Mouse (Mus musculus) liver, postnatal 0 days (tissue): ENCODE results near the gene Ric8a. TPM values are rescaled to one million over a fixed set of nuclear protein-coding genes. Genes with fewer than 3 reads are reported as not detected.

Experiments
- ATAC-seq: fragments of 200-750 bp; cut with Nextera tagmentation; 2 replicates; pipeline ENCODE4 v1.8.0; 2017; ENCODE audit warnings: mild to moderate bottlenecking, moderate library complexity
- DNase-seq: peaks from one replicate; pipeline ENCODE4 v3.0.0-alpha.2; 2016
- H3K27ac ChIP-seq: fragments of 300-500 bp; sonication (generic); 2 replicates; pipeline ENCODE4 v1.5.1; 2014; ENCODE audit warnings: antibody characterized with exemption, moderate library complexity, mild to moderate bottlenecking, low read depth
- H3K27me3 ChIP-seq: fragments of 300-500 bp; sonication (generic); 2 replicates; pipeline ENCODE4 v1.6.1; 2014; ENCODE audit warnings: low read length, control low read depth, mixed read lengths; ENCODE audit not compliant: insufficient read depth
- H3K36me3 ChIP-seq: fragments of 300-500 bp; sonication (generic); replicated peaks from 2 replicates; pipeline ENCODE4 v1.6.1; 2014; ENCODE audit warnings: mild to moderate bottlenecking, control low read depth, low read length, moderate library complexity, mixed read lengths; ENCODE audit not compliant: insufficient read depth
- H3K4me1 ChIP-seq: fragments of 300-500 bp; sonication (generic); 2 replicates; pipeline ENCODE4 v1.6.1; 2014; ENCODE audit warnings: antibody characterized with exemption, mild to moderate bottlenecking, control low read depth; ENCODE audit not compliant: insufficient read depth
- H3K4me2 ChIP-seq: fragments of 300-500 bp; sonication (generic); 2 replicates; pipeline ENCODE4 v1.6.1; 2014; ENCODE audit warnings: low read depth, mild to moderate bottlenecking, low read length, moderate library complexity, mixed read lengths
- H3K4me3 ChIP-seq: fragments of 300-500 bp; sonication (generic); 2 replicates; pipeline ENCODE4 v1.5.1; 2014; ENCODE audit warnings: low read depth, low read length
- H3K9ac ChIP-seq: fragments of 300-500 bp; sonication (generic); replicated peaks from 2 replicates; pipeline ENCODE4 v1.6.1; 2014; ENCODE audit warnings: mild to moderate bottlenecking, moderate library complexity
- H3K9me3 ChIP-seq: fragments of 300-500 bp; sonication (generic); 2 replicates; pipeline ENCODE4 v1.6.1; 2016; ENCODE audit warnings: mild to moderate bottlenecking, control low read depth, low read length, mixed read lengths
- CTCF ChIP-seq: sonication (generic); IDR thresholded peaks from 2 replicates; pipeline ENCODE4 v1.5.1; 2016; ENCODE audit warnings: antibody characterized with exemption, low read depth
- EP300 ChIP-seq: IDR thresholded peaks from 2 replicates; pipeline ENCODE4 v1.6.1; 2016; ENCODE audit warnings: antibody characterized with exemption, low read depth, mild to moderate bottlenecking
- WGBS: fragments of 180-500 bp; shearing (Covaris S2); extraction: QIAGEN DNeasy Blood & Tissue Kit; methylation state at CpG from one replicate; pipeline ENCODE4 v1.1.7; 2014; ENCODE audit not compliant: insufficient replicate concordance; 5-methylcytosine and 5-hydroxymethylcytosine counted together
- polyA plus RNA-seq: library from polyadenylated mRNA; unstranded; fragments of >200 nt; fragmentation: Nextera tagmentation; extraction: Ambion mirVana; gene quantifications from 2 replicates; pipeline ENCODE4 v1.2.1, GENCODE M21; 2015

Gene Ric8a
- polyA plus RNA-seq = 15.9 and 17.1 TPM in 2 replicates

DNA sequence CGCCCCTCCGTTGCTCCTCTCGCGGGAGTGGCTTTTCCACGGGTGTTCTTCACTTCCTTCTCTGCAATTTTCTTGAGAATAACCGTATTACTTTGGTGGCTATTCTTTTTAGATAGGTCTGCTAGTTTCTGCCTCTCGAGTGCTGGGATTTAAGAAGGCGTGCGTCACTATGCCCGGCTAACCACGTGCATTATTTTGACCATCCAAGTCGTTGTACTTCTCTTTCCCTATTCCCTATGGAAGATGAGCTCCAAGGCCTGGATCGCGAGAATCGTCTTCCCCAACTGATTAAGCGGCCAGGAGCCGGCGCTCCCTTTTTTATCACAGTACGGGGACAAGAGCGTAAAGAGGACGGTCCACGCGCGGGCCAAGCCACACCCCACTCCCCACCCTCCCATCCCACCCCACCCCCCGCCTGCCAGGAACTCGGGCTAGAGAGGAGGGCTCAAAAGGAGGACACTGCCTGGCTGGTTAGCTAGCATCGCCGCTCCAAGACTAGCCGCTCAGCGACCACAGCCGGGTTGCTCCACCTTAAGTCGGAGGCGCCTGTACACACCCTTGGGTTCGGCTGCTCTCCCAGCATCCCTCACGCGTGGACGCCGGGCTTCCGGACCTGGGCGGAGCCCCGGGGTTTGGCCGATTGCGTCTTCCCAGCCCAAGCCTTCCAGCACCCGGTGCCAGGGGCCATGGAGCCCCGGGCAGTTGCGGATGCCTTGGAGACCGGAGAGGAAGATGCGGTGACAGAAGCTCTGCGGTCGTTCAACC is at the start of gene Ric8a:
Ric8a (plus strand) TSS at position 173 of the 765 bp plus-strand sequence.
- Histone ChIP-seq H3K36me3 (peaks cover 53% of the 10 kb centered on the region), H3K27me3 (no peaks in the 10 kb centered on the region)

GRCm38 (mm10) chr7:140810496-140810895 is 46.3 kb upstream of the Ric8a start:
- TF ChIP-seq CTCF (peak; percentile 32), EP300 (no peak)
- no peaks in the 10 kb centered on the region for H3K4me1 ChIP-seq
- no peak overlapping the region for H3K4me2 ChIP-seq
- 87% methylated on average over 6 of the region's 6 CpGs for WGBS
- H3K27ac ChIP-seq = no peak overlapping the region
- no peak overlapping the region for H3K4me3 ChIP-seq
- DNase-seq = no peak
- H3K9me3 ChIP-seq = no peaks in the 10 kb centered on the region
- no peak for ATAC-seq
- no peaks in the 10 kb centered on the region for H3K27me3 ChIP-seq
- no peak overlapping the region for H3K9ac ChIP-seq
- no peaks in the 10 kb centered on the region for H3K36me3 ChIP-seq

More for the DNA sequence above, at the start of gene Ric8a:
- no peaks in the 10 kb centered on the region for H3K9me3 ChIP-seq
- H3K4me2 ChIP-seq = peak within 1 kb of the TSS; percentile 85
- peak; percentile 92 for DNase-seq
- ATAC-seq = peak; percentile 71
- H3K4me3 ChIP-seq = peak within 1 kb of the TSS; percentile 80
- WGBS = 1% methylated on average over 50 of the region's 50 CpGs
- peak within 1 kb of the TSS; percentile 99 for H3K27ac ChIP-seq
- TF ChIP-seq CTCF (no peak), EP300 (no peak)
- H3K9ac ChIP-seq = peak within 1 kb of the TSS; percentile 90
- peaks cover 34% of the 10 kb centered on the region for H3K4me1 ChIP-seq

DNA sequence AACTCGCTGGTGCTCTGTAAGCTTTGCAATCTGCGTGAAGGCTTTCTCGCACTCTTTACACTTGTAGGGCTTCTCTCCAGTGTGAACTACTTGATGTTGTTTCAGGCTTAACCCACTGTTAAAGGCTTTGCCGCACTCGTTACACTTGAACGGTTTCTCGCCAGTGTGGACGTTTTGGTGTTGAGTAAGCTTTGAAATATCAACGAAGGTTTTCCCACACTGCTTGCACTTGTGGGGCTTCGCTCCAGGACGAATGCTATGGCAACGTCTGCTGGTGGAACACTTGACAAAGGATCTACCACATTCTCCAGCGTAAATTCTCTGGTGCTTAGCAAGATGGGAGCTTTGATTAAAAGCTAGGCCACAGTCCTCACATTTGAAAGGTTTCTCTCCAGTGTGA is 45.0 kb upstream of the Ric8a start:
- ATAC-seq = no peak
- Histone ChIP-seq H3K27ac (no peak overlapping the region), H3K9me3 (no peaks in the 10 kb centered on the region), H3K4me2 (no peak overlapping the region), H3K4me1 (no peaks in the 10 kb centered on the region), H3K4me3 (no peak overlapping the region), H3K36me3 (no peaks in the 10 kb centered on the region), H3K9ac (no peak overlapping the region), H3K27me3 (no peaks in the 10 kb centered on the region)
- 83% methylated on average over 13 of the region's 13 CpGs for WGBS
- no peak for DNase-seq
- TF ChIP-seq EP300 (no peak), CTCF (no peak)

DNA sequence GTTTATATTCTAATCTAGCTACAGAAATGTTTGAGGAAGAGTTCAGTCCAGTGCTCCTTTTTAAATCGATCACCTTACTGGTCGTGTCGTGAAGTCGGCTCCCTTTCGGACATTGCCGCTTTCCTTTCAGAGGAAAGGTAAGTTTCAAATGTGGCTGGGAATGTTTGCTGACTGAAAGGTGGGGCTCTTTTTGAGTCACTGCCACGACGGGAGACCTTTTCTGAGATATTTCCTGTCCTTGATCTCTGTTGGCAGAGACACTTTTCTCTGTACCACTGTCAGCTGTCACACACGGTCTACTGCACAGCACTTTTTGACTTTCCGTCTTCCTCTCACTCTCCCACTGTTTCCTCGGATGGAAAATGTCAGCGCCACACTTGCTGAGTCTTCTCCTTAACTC is 43.9 kb upstream of the Ric8a start:
- H3K9ac ChIP-seq = no peak overlapping the region
- no peaks in the 10 kb centered on the region for H3K4me1 ChIP-seq
- ATAC-seq (no peak), DNase-seq (no peak)
- no peaks in the 10 kb centered on the region for H3K27me3 ChIP-seq
- 81% methylated on average over 12 of the region's 12 CpGs for WGBS
- H3K4me3 ChIP-seq = no peak overlapping the region
- TF ChIP-seq EP300 = no peak
- no peak for TF ChIP-seq CTCF
- H3K36me3 ChIP-seq = no peaks in the 10 kb centered on the region
- no peak overlapping the region for H3K4me2 ChIP-seq
- no peak overlapping the region for H3K27ac ChIP-seq
- H3K9me3 ChIP-seq = no peaks in the 10 kb centered on the region

DNA sequence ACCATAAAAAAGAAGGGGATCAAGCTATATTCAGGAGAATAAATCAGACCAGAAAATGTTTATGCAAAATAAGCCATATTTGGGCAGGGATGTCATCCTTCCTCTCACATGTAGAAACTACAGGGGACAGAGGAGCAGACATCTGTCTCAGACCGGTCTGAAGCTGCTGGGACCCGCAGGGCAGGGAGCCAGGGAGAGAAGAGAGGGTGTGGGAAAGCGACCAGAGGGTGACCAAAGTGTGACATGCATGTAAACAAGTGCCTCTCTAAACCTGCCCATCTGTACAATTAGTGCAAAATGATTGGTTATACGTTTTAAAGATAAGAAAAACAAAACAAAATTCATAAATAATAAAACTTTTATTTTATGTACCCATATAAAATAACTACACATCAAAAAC is 36.6 kb upstream of the Ric8a start:
- Histone ChIP-seq H3K4me2 (no peak overlapping the region), H3K4me1 (no peaks in the 10 kb centered on the region; the same call in 1 of the 2 replicates), H3K9me3 (no peaks in the 10 kb centered on the region), H3K4me3 (no peak overlapping the region), H3K36me3 (no peaks in the 10 kb centered on the region), H3K9ac (no peak overlapping the region), H3K27ac (no peak overlapping the region), H3K27me3 (no peaks in the 10 kb centered on the region)
- DNase-seq (no peak), ATAC-seq (no peak)
- no peak for TF ChIP-seq CTCF
- TF ChIP-seq EP300 = no peak
- 71% methylated on average over 4 of the region's 4 CpGs for WGBS

GRCm38 (mm10) chr7:140821305-140821652 is 35.5 kb upstream of the Ric8a start:
- no peaks in the 10 kb centered on the region for H3K36me3 ChIP-seq
- no peaks in the 10 kb centered on the region; the same call in 1 of the 2 replicates for H3K4me1 ChIP-seq
- DNase-seq (no peak), ATAC-seq (no peak)
- WGBS = 60% methylated on average over 5 of the region's 5 CpGs
- H3K9me3 ChIP-seq = no peaks in the 10 kb centered on the region
- peak overlapping the region; percentile 76 for H3K4me2 ChIP-seq
- TF ChIP-seq CTCF = no peak
- TF ChIP-seq EP300 = no peak
- H3K9ac ChIP-seq = no peak overlapping the region
- no peaks in the 10 kb centered on the region for H3K27me3 ChIP-seq
- H3K4me3 ChIP-seq = no peak overlapping the region
- no peak overlapping the region for H3K27ac ChIP-seq
